In genomic region chr7:45865925-45866910, GRCm38 (mm10) we compare ENCODE assay signal across 8 mouse cellular contexts. TPM values are rescaled to one million over a fixed set of nuclear protein-coding genes. Genes with fewer than 3 reads are reported as not detected.
DNase-seq lines count a peak whose midpoint lies in the region; ATAC-seq lines count a peak whose summit lies in the region.

No protein-coding gene starts in this region.

- H3K9ac ChIP-seq in embryonic facial prominence, embryonic 11.5 days (replicated peaks; ENCODE audit: low read length) = peak overlapping the region; percentile 87
- H3K9ac ChIP-seq in limb, embryonic 12.5 days (replicated peaks) = peak overlapping the region; percentile 88
- H3K9ac ChIP-seq in midbrain, embryonic 14.5 days (replicated peaks; ENCODE audit: low read length) = peak overlapping the region; percentile 74

- no peaks in the 10 kb centered on the region for H3K36me3 ChIP-seq in erythroblast, embryonic 14.5 days (ENCODE audit: control insufficient read depth)
- no peaks in the 10 kb centered on the region for H3K36me3 ChIP-seq in embryonic facial prominence, embryonic 11.5 days (replicated peaks; ENCODE audit: control insufficient read depth, insufficient read depth, low read depth, low read length)
- H3K36me3 ChIP-seq in limb, embryonic 12.5 days = no peaks in the 10 kb centered on the region
- no peaks in the 10 kb centered on the region for H3K36me3 ChIP-seq in midbrain, embryonic 14.5 days (ENCODE audit: control insufficient read depth, insufficient read depth, low read length)

- peaks cover 2% of the 10 kb centered on the region; the same call in 1 of the 2 replicates for H3K9me3 ChIP-seq in erythroblast, embryonic 14.5 days (ENCODE audit: control insufficient read depth, low read length)
- H3K9me3 ChIP-seq in embryonic facial prominence, embryonic 11.5 days (replicated peaks; ENCODE audit: control insufficient read depth, low read length) = no peaks in the 10 kb centered on the region
- no peaks in the 10 kb centered on the region for H3K9me3 ChIP-seq in limb, embryonic 12.5 days
- no peaks in the 10 kb centered on the region for H3K9me3 ChIP-seq in midbrain, embryonic 14.5 days (ENCODE audit: control insufficient read depth, low read length)

- under 1% methylated on average over 112 of the region's 117 CpGs for WGBS in embryonic facial prominence, embryonic 11.5 days
- 1% methylated on average over 102 of the region's 117 CpGs for WGBS in limb, embryonic 12.5 days
- under 1% methylated on average over 117 of the region's 117 CpGs for WGBS in midbrain, embryonic 14.5 days

- peak; percentile 92 for DNase-seq in embryonic facial prominence, embryonic 11.5 days (ENCODE audit: low spot score)
- DNase-seq in heart, adult 8-10 months (ENCODE audit: low spot score) = peak; percentile 87
- DNase-seq in kidney, adult 8-10 months = peak; percentile 85 to 88
- DNase-seq in midbrain, embryonic 14.5 days = peak; percentile 95
- DNase-seq in spleen, adult 12 weeks (ENCODE audit: low spot score) = peak; percentile 73

- ATAC-seq in erythroblast, adult 5-6 weeks (replicated peaks; ENCODE audit: low FRiP score, poor library complexity, severe bottlenecking) = no peak
- peak; percentile 51 for ATAC-seq in embryonic facial prominence, embryonic 11.5 days (replicated peaks; ENCODE audit: insufficient number of reproducible peaks, low FRiP score, low TSS enrichment, low read depth)
- peak; percentile 54; the same call in 1 of the 2 replicates for ATAC-seq in limb, embryonic 12.5 days (ENCODE audit: insufficient number of reproducible peaks, insufficient read depth, low FRiP score, low TSS enrichment, low read depth)
- ATAC-seq in midbrain, embryonic 14.5 days (ENCODE audit: low FRiP score, low TSS enrichment) = peak; percentile 62

- H3K4me1 ChIP-seq in erythroblast, embryonic 14.5 days (ENCODE audit: control insufficient read depth) = peaks cover 12% of the 10 kb centered on the region
- H3K4me1 ChIP-seq in embryonic facial prominence, embryonic 11.5 days (ENCODE audit: control insufficient read depth, insufficient read depth, low read length) = peaks cover 11% of the 10 kb centered on the region
- H3K4me1 ChIP-seq in limb, embryonic 12.5 days (replicated peaks) = peaks cover 41% of the 10 kb centered on the region
- peaks cover 37% of the 10 kb centered on the region for H3K4me1 ChIP-seq in midbrain, embryonic 14.5 days (ENCODE audit: control insufficient read depth, insufficient read depth, low read length)

- no peak overlapping the region for H3K27ac ChIP-seq in embryonic facial prominence, embryonic 11.5 days (replicated peaks; ENCODE audit: low read depth, low read length)
- no peak overlapping the region for H3K27ac ChIP-seq in limb, embryonic 12.5 days
- 0 out of 2 replicates have a peak overlapping the region, but pooled peaks have one; percentile 55 for H3K27ac ChIP-seq in midbrain, embryonic 14.5 days (replicated peaks; ENCODE audit: low read depth, low read length)

- peaks cover 65% of the 10 kb centered on the region for H3K27me3 ChIP-seq in erythroblast, embryonic 14.5 days (ENCODE audit: control insufficient read depth)
- H3K27me3 ChIP-seq in embryonic facial prominence, embryonic 11.5 days (ENCODE audit: control insufficient read depth, insufficient read depth, low read length) = peaks cover 31% of the 10 kb centered on the region
- peaks cover 60% of the 10 kb centered on the region for H3K27me3 ChIP-seq in limb, embryonic 12.5 days
- H3K27me3 ChIP-seq in midbrain, embryonic 14.5 days (ENCODE audit: control insufficient read depth, insufficient read depth, low read length) = no peaks in the 10 kb centered on the region

- H3K4me3 ChIP-seq in erythroblast, embryonic 14.5 days (replicated peaks) = peak overlapping the region; percentile 71
- peak overlapping the region; percentile 67 for H3K4me3 ChIP-seq in embryonic facial prominence, embryonic 11.5 days (ENCODE audit: low read depth, low read length)
- peak overlapping the region; percentile 73 for H3K4me3 ChIP-seq in limb, embryonic 12.5 days (replicated peaks)
- peak overlapping the region; percentile 54 for H3K4me3 ChIP-seq in midbrain, embryonic 14.5 days (replicated peaks; ENCODE audit: low read depth, low read length)

- H3K4me2 ChIP-seq in embryonic facial prominence, embryonic 11.5 days (ENCODE audit: low read depth, low read length) = peak overlapping the region; percentile 92
- H3K4me2 ChIP-seq in limb, embryonic 12.5 days = peak overlapping the region; percentile 81
- peak overlapping the region; percentile 75 for H3K4me2 ChIP-seq in midbrain, embryonic 14.5 days (ENCODE audit: low read length)

RNA-seq across cellular contexts. Expression of gene Kdelr1, which starts 6.4 kb away (rescaled TPM):
- polyA plus RNA-seq in erythroblast, embryonic 14.5 days (2012) = 18.7 and 19.2 TPM in 2 replicates
- 31.3 and 67.2 TPM in 2 replicates for total RNA-seq in erythroblast, adult 5-6 weeks (2015; ENCODE audit: low replicate concordance)
- 18.0 and 20.1 TPM in 2 replicates for total RNA-seq in erythroblast, adult 5-6 weeks (2017; ENCODE audit: low replicate concordance)
- polyA plus RNA-seq in embryonic facial prominence, embryonic 11.5 days (2014; fragmentation: Nextera tagmentation; extraction: Ambion mirVana) = 85.2 and 85.7 TPM in 2 replicates
- 100 to 1,000 TPM; 115 to 134 (median 127) TPM for total RNA-seq in heart, adult 8-10 months (2022)
- 50.0 and 65.6 TPM in 2 replicates for polyA plus RNA-seq in limb, embryonic 12.5 days (2016; fragmentation: Nextera tagmentation; extraction: Ambion mirVana)
- polyA plus RNA-seq in midbrain, embryonic 14.5 days (2014; fragmentation: Nextera tagmentation; extraction: Ambion mirVana) = 99.1 and 126 TPM in 2 replicates

RNA-seq across cellular contexts. Expression of gene Grin2d, which starts 12.0 kb away (rescaled TPM):
- 0.01 TPM in 2 replicates for polyA plus RNA-seq in erythroblast, embryonic 14.5 days (2012)
- total RNA-seq in erythroblast, adult 5-6 weeks (2015; ENCODE audit: low replicate concordance) = not detected in 2 replicates
- total RNA-seq in erythroblast, adult 5-6 weeks (2017; ENCODE audit: low replicate concordance) = 0.28 TPM in 1 of 2 replicates, not detected in the other
- polyA plus RNA-seq in embryonic facial prominence, embryonic 11.5 days (2014; fragmentation: Nextera tagmentation; extraction: Ambion mirVana) = 0.13 and 0.18 TPM in 2 replicates
- total RNA-seq in heart, adult 8-10 months (2022) = 1 to 10 TPM; 1.1 to 2.2 (median 1.3) TPM
- polyA plus RNA-seq in limb, embryonic 12.5 days (2016; fragmentation: Nextera tagmentation; extraction: Ambion mirVana) = 0.35 and 0.37 TPM in 2 replicates
- 2.3 and 4.4 TPM in 2 replicates for polyA plus RNA-seq in midbrain, embryonic 14.5 days (2014; fragmentation: Nextera tagmentation; extraction: Ambion mirVana)

RNA-seq across cellular contexts. Expression of gene Syngr4, which starts 30.3 kb away (rescaled TPM):
- 1.1 and 1.2 TPM in 2 replicates for polyA plus RNA-seq in erythroblast, embryonic 14.5 days (2012)
- total RNA-seq in erythroblast, adult 5-6 weeks (2015; ENCODE audit: low replicate concordance) = 4.0 TPM in 1 of 2 replicates, not detected in the other
- total RNA-seq in erythroblast, adult 5-6 weeks (2017; ENCODE audit: low replicate concordance) = not detected in 2 replicates
- polyA plus RNA-seq in embryonic facial prominence, embryonic 11.5 days (2014; fragmentation: Nextera tagmentation; extraction: Ambion mirVana) = 0.85 and 1.0 TPM in 2 replicates
- not detected for total RNA-seq in heart, adult 8-10 months (2022)
- polyA plus RNA-seq in limb, embryonic 12.5 days (2016; fragmentation: Nextera tagmentation; extraction: Ambion mirVana) = 0.41 and 0.65 TPM in 2 replicates
- not detected in 2 replicates for polyA plus RNA-seq in midbrain, embryonic 14.5 days (2014; fragmentation: Nextera tagmentation; extraction: Ambion mirVana)

RNA-seq across cellular contexts. Expression of gene Tmem143, which starts 30.5 kb away (rescaled TPM):
- polyA plus RNA-seq in erythroblast, embryonic 14.5 days (2012) = 1.4 and 2.0 TPM in 2 replicates
- 1.3 TPM in 1 of 2 replicates, not detected in the other for total RNA-seq in erythroblast, adult 5-6 weeks (2015; ENCODE audit: low replicate concordance)
- total RNA-seq in erythroblast, adult 5-6 weeks (2017; ENCODE audit: low replicate concordance) = 0.26 and 3.8 TPM in 2 replicates
- 2.7 and 3.9 TPM in 2 replicates for polyA plus RNA-seq in embryonic facial prominence, embryonic 11.5 days (2014; fragmentation: Nextera tagmentation; extraction: Ambion mirVana)
- total RNA-seq in heart, adult 8-10 months (2022) = 100 to 1,000 TPM; 115 to 143 (median 126) TPM
- 5.0 and 6.0 TPM in 2 replicates for polyA plus RNA-seq in limb, embryonic 12.5 days (2016; fragmentation: Nextera tagmentation; extraction: Ambion mirVana)
- 5.1 and 7.5 TPM in 2 replicates for polyA plus RNA-seq in midbrain, embryonic 14.5 days (2014; fragmentation: Nextera tagmentation; extraction: Ambion mirVana)

RNA-seq across cellular contexts. Expression of gene Grwd1, which starts 35.5 kb away (rescaled TPM):
- 1.1 and 1.4 TPM in 2 replicates for polyA plus RNA-seq in erythroblast, embryonic 14.5 days (2012)
- total RNA-seq in erythroblast, adult 5-6 weeks (2015; ENCODE audit: low replicate concordance) = 1.5 and 2.3 TPM in 2 replicates
- 0.43 and 3.1 TPM in 2 replicates for total RNA-seq in erythroblast, adult 5-6 weeks (2017; ENCODE audit: low replicate concordance)
- polyA plus RNA-seq in embryonic facial prominence, embryonic 11.5 days (2014; fragmentation: Nextera tagmentation; extraction: Ambion mirVana) = 78.6 and 81.7 TPM in 2 replicates
- 10 to 100 TPM; 10.2 to 16.0 (median 13.6) TPM for total RNA-seq in heart, adult 8-10 months (2022)
- 75.4 and 78.0 TPM in 2 replicates for polyA plus RNA-seq in limb, embryonic 12.5 days (2016; fragmentation: Nextera tagmentation; extraction: Ambion mirVana)
- polyA plus RNA-seq in midbrain, embryonic 14.5 days (2014; fragmentation: Nextera tagmentation; extraction: Ambion mirVana) = 37.2 and 37.4 TPM in 2 replicates
